Mouse (Mus musculus): Measurements from ENCODE around the gene Extl2.

The Extl2 gene

DNA sequence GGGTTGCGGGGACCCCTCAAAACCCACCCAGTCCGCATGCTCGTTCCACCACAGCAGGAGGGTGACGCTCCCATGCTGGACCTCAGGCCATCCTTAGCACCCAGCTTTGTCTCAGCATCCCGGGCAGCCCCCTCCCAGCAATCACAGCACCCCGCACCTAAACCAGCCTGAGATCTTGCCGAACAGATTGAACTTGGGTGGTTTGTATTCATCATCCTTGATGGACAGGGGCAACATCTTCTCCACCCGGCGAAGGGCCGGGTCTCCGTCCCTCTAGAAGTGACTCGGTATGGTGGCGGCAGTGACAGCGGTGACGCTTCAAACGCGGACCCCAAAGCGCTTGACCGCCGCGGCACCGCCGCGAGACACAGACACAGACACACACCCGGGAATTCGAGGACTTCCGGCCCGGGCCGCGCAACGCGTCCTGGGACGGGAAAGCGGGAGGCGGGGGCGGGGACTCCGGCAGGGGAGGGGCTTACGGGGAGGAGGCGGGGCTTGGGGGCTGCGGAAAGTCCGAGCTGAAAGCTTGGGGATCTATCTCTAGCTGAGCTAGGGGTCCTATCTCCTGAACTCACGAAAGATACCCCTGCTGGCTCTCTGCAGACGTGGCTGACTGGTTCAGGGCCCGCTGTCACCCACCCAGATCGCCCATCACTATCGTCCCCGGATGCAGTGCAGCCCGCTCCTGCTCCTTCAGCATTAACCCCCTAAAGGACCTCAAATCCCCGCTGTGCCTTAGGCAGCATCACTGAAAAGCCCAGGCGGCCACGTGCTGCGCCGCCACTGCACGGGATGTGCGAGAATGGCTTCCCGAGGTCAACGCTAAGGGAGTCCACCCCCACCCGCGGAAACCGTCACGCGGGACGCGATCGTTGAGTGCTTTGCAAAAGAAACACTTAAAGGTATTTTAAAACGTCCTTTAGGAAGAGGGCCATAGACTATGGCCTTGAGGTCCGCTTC lies at the start of gene Extl2, which contains the start of gene Slc30a7:
Extl2 (plus strand) TSS at position 485 of the 963 bp plus-strand sequence.
Slc30a7 (minus strand) TSS at position 429 of the 963 bp plus-strand sequence.
- DNase-seq: peak; percentile 83

DNA sequence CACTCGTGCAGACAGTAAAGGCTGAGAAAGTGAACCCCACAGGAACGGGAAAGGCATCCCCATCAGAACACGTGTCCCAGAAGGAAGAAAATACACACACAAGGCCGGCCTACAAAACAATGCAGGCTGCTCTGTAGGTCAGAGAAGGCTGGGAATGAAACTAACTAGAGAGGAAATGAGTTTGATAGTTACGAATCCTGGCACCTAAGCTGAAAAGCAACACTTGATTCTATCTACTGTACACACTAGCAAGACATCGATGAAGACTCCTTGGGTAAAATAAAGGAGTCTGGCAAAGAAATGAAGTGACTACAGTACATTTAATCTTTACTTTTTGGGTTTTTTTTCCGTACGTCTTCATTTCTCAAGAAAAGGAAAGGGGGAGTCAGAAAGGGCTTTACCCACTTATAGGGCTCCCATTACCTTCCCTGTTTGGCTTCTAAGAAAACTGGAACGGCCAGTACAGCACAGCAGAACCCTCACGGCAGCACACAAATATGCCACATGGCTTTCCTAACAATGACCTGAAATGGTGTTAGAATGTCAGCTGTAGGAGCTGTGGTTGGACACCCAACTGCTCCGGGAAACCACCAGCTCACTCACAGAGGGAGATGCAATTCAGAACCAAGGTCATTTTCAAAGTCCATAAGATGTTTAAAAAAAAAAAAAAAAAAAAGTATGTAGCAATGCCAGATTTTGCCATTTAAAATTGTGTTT lies 45.8 kb upstream of the Extl2 start:
- no peak for DNase-seq

DNA sequence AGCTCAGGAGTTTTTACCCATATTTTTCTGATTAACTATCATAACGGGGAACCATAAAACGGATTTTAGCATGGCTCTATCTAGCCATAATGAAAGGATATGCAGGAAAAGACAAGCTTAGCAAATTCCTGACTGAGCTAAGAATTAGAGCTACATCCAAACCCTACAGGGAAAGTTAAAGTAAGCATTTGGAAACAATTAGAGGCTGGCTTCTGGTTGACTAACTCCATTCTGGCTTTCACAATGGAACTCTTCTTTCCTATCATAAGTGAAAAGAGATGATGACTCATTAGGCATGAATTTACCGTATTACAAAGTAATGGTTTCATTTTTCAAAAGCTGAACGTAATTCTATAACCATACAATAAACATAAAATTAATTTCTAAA lies 45.2 kb upstream of the Extl2 start:
- DNase-seq: no peak

DNA sequence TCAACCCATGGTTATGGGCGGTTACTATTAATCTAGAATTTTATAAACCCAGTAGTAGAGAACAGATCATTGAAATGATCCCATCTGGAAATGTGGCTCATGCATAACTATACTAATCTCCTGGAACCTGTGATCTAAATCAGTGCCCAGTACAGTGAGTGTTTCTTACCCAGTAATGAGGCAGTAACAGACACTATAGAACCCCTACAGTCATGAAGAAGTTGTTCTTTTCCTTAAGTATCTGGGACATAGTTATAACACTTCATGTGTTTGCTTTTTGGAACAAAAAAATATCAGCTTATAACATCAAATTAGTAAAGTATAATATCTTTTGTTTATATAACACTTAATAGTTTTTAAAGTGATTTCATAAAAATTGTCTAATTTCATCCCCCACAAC lies 43.7 kb upstream of the Extl2 start:
- no peak for DNase-seq

- DNase-seq: no peak
These were observed 43.2 kb upstream of the Extl2 start for GRCm38 (mm10) chr3:115964071-115964470.

GRCm38 (mm10) chr3:115968745-115969530 lies 38.3 kb upstream of the Extl2 start:
- peak; percentile 16 for DNase-seq

GRCm38 (mm10) chr3:115971045-115971785 lies 36.0 kb upstream of the Extl2 start:
- DNase-seq: no peak

GRCm38 (mm10) chr3:115971891-115972646 lies 35.2 kb upstream of the Extl2 start:
- no peak for DNase-seq

GRCm38 (mm10) chr3:115974228-115974627 lies 33.0 kb upstream of the Extl2 start:
- no peak for DNase-seq

- DNase-seq: no peak
These were observed 32.3 kb upstream of the Extl2 start for GRCm38 (mm10) chr3:115974995-115975394.

GRCm38 (mm10) chr3:115979000-115979399 lies 28.3 kb upstream of the Extl2 start:
- DNase-seq: no peak

GRCm38 (mm10) chr3:115983217-115983616 lies 24.0 kb upstream of the Extl2 start:
- DNase-seq: no peak

- no peak for DNase-seq
These were observed 22.6 kb upstream of the Extl2 start for GRCm38 (mm10) chr3:115984653-115985052.

GRCm38 (mm10) chr3:115985183-115985892 lies 21.9 kb upstream of the Extl2 start:
- no peak for DNase-seq

DNA sequence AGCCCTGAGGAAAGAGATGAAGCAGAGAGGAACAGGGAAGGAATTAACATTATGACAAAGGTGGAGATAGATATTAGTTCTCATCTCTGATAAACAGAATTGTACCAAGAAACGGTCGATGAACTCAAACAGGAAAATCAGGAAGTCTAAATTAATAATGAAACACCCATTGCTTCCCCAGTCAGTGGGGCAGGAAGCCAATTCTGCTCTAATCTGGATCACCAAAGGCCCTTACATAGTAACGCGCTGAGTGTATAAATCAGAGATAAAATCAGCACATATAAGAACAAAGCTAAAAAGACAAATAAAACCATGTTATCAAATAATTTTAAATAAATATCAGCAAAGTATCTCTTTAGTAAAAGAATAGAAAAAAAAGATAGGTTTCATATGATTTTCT lies 15.2 kb upstream of the Extl2 start:
- DNase-seq: peak; percentile 32

- DNase-seq: no peak
These were observed 14.7 kb upstream of the Extl2 start for GRCm38 (mm10) chr3:115992588-115992987.

- DNase-seq: no peak
These were observed 14.2 kb upstream of the Extl2 start for GRCm38 (mm10) chr3:115993025-115993424.

DNA sequence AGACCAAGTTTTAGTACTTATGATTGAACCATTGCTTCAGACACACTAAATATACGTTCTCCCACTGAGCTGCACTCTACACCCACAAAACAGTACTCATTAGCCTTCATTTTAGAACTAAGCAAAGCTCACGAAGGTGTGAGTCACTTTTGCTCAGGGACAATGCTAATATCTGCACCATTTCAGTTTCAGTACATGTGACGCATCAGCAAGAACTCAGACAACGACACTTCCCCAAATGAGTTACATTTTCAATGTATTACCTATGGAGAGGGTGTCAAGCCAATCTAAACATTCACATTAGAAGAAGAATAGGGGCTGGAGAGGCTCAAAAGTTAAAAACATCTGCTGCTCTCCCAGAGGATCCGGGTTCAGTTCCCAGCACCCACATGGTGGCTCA lies 10.3 kb upstream of the Extl2 start:
- no peak for DNase-seq

DNA sequence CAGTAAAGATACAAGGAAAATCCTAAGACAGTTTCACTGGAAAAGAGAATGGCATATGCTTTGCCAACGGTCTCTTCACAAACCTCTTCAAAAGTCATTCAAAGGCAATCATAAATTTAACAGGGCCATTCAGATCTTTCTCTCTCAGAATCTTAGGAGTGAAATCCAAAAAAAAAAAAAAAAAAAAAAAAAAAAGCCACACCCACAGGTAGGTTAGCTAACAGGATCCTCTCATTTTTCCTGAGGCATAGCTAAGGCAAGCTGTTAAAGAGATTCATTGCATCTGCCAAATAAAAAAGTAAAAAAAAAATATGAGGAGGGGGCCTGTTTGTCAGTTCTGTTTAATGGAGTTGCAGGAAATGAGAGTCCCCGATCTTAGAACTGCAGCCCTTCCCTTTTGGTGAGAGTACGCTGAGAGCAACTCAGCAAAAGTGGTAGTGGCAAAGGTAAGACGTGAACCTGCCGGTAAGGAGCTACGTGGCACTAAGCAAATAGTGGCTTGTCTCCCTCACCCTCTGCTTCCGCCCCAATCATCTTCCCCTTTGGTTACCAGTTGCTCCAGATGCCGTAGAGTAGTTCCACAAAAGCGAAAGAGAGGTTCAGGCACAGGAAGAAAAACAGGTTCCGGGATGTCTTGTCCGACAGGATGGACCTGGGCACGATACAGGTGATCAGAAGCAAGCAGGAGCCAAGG lies 831 bp upstream of the Extl2 start:
- DNase-seq: peak; percentile 29

GRCm38 (mm10) chr3:116007941-116008440 lies 729 bp downstream of the Extl2 start:
- DNase-seq: peak; percentile 72
